Mouse (Mus musculus): ENCODE data around the gene Map3k5.

- TF ChIP-seq CTCF (conservative IDR thresholded peaks at IDR 0.05 in 1 of 2, IDR thresholded peaks at IDR 0.05 in 1 of 2; ENCODE audit: low read depth in 2 of 2, low read length in 2 of 2) (no peak), POLR2A (IDR thresholded peaks at IDR 0.05; ENCODE audit: low read depth, low read length) (no peak), NRF1 (IDR thresholded peaks at IDR 0.05; ENCODE audit: low read depth, low read length) (no peak), UBTF (IDR thresholded peaks at IDR 0.05; ENCODE audit: low read depth, low read length) (no peak), NELFE (IDR thresholded peaks at IDR 0.05; ENCODE audit: low read depth, low read length) (no peak), RAD21 (IDR thresholded peaks at IDR 0.05; ENCODE audit: low read depth, low read length) (no peak)
These were observed 34.1 kb upstream of the Map3k5 start for GRCm38 (mm10) chr10:19900191-19900590.

Data from CH12.LX (cell line).